Mouse (Mus musculus) cerebellum, adult 2 months (tissue): ENCODE measurements around the gene Nphp1.

Source experiments
- CTCF ChIP-seq: fragments of 200-500 bp; IDR thresholded peaks from 2 replicates; pipeline ENCODE4 v1.5.1; 2011; ENCODE audit warnings: low read depth, mild to moderate bottlenecking, control low read depth, low read length, moderate library complexity, borderline replicate concordance; ENCODE audit not compliant: insufficient read depth
- POLR2A ChIP-seq: fragments of 200-500 bp; IDR thresholded peaks from 2 replicates; pipeline ENCODE4 v1.6.1; 2011; ENCODE audit warnings: low read length, control low read depth, borderline replicate concordance; ENCODE audit not compliant: insufficient read depth

DNA sequence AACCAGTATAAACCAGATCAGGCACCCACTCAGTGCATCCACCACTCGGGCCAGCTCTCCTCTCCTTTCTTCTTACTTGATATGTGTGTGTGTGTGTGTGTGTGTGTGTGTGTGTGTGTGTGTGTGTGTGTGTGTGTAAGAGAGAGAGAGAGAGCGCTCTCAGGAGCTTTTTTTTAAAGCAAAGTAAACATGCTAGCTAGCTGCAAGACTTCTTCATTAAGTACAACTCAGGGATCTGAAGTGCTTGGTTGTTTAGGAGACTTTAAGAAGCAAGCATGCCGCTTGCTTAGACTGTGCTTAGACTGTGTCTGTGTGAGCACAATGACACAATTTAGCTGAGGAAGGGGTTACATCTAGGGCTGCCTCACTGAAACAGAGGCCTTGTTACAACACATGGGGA lies 46.1 kb downstream of the Nphp1 start:
- TF ChIP-seq CTCF (no peak), POLR2A (no peak)
